Mouse (Mus musculus) gastrocnemius, postnatal 10 days (tissue): ENCODE data around the gene Krt78. TPM values are rescaled to one million over a fixed set of nuclear protein-coding genes. Genes with fewer than 3 reads are reported as not detected.

ENCODE experiments used
- total RNA-seq, 2 experiments: library from RNA; stranded (reverse); gene quantifications; 2 replicates each; pipeline ENCODE4 v1.2.3; 2021

Gene Krt78
- total RNA-seq, 2 experiments from 2014 or later = not detected

Other genes with a start within 250 kb of the Krt78 start
- not detected for gene Krt5, start 241.4 kb downstream of the Krt78 start, total RNA-seq
- gene Krt71, start 211.2 kb downstream of the Krt78 start, total RNA-seq = under 1 TPM; 0.18 to 0.28 TPM
- gene Krt72, start 167.8 kb downstream of the Krt78 start, total RNA-seq = not detected
- gene Krt73, start 151.9 kb downstream of the Krt78 start, total RNA-seq = not detected
- gene Krt2, start 136.1 kb downstream of the Krt78 start, total RNA-seq = not detected
- gene Krt1, start 103.5 kb downstream of the Krt78 start, total RNA-seq = not detected
- gene Krt77, start 84.6 kb downstream of the Krt78 start, total RNA-seq = not detected
- not detected for gene Krt76, start 61.4 kb downstream of the Krt78 start, total RNA-seq
- under 1 TPM in 1 of 2 experiments, not detected in 1; 0.21 TPM for gene Krt4, start 29.6 kb downstream of the Krt78 start, total RNA-seq
- not detected for gene Krt79, start 14.0 kb downstream of the Krt78 start, total RNA-seq
- gene Krt8, start 50.2 kb upstream of the Krt78 start, total RNA-seq = 1 to 10 TPM; 1.4 to 1.7 TPM
- 1 to 10 TPM; 1.5 to 2.5 TPM for gene Krt18, start 73.9 kb upstream of the Krt78 start, total RNA-seq
- 100 to 1,000 TPM; 151 to 152 TPM for gene Eif4b, start 119.5 kb upstream of the Krt78 start, total RNA-seq
- gene Tns2, start 146.1 kb upstream of the Krt78 start, total RNA-seq = 10 to 100 TPM; 38.8 to 41.9 TPM
- gene Spryd3, start 181.9 kb upstream of the Krt78 start, total RNA-seq = 10 to 100 TPM; 14.2 to 14.8 TPM
- 10 to 100 TPM; 66.0 to 77.5 TPM for gene Igfbp6, start 190.1 kb upstream of the Krt78 start, total RNA-seq
- gene Soat2, start 196.2 kb upstream of the Krt78 start, total RNA-seq = under 1 TPM; 0.14 to 0.27 TPM
- 10 to 100 TPM; 42.8 to 52.6 TPM for gene Zfp740, start 249.0 kb upstream of the Krt78 start, total RNA-seq